Comparison of ENCODE assay signal across 22 mouse cellular contexts in the genomic region with DNA sequence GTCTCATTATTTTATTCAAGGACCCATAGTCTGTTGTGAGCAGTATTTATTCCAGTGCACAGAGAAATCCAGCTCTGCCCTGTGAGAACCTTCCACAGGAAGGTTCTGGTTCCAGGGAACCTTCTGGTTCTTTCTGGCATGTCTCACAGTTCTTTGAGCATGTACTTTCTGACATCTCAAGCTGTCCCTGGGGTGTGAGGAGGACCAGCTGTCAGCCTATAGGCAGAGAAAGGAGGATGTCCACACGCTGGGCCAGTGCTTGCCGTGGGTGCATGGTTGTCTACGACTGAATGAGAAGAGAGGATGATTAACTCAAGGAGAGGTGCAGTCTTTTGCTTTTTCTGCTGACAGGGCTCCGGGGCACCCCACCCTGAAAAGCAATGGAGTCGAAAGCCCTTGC. TPM values are rescaled to one million over a fixed set of nuclear protein-coding genes. Genes with fewer than 3 reads are reported as not detected.
"Had no signal": no experiment of that assay in that cellular context is flagged by ENCODE, and none has a peak within 500 bp of the region (broad histone marks: within the 10 kb centered on the region; RNA-seq: fewer than 3 reads in every experiment).

No protein-coding gene starts in this region.

- H3K9ac ChIP-seq: liver, embryonic 13.5 days had no signal

- DNase-seq: kidney, adult 11 months; kidney, adult 9 months; kidney, postnatal 14 days; layer of hippocampus, adult 9-11 months; liver, embryonic 13.5 days; lung, adult 2 months; lung, postnatal 14 days; lung, postnatal 4 days; midbrain, embryonic 14.5 days; right cerebral cortex, postnatal 4 days; spleen, adult 18-20 months; thymus, postnatal 25 days had no signal

- H3K27me3 ChIP-seq: liver, embryonic 13.5 days had no signal

- H3K36me3 ChIP-seq: liver, embryonic 13.5 days had no signal

- H3K4me1 ChIP-seq: liver, embryonic 13.5 days had no signal

- H3K4me2 ChIP-seq: liver, embryonic 13.5 days; midbrain, embryonic 11.5 days had no signal

- H3K9me3 ChIP-seq: liver, embryonic 13.5 days had no signal

- H3K4me3 ChIP-seq: layer of hippocampus, adult 2 months; liver, embryonic 13.5 days had no signal

- H3K27ac ChIP-seq: layer of hippocampus, adult 2 months; liver, embryonic 13.5 days had no signal

RNA-seq across cellular contexts. Expression of gene Gucy2d, which starts 13.6 kb away (rescaled TPM):
- polyA plus RNA-seq: kidney, embryonic 16.5 days; limb, embryonic 14.5 days; liver, adult 2 months; liver, embryonic 13.5 days; liver, embryonic 16.5 days; lung, embryonic 16.5 days; midbrain, embryonic 11.5 days; midbrain, embryonic 14.5 days; midbrain, postnatal 0 days; neural tube, embryonic 11.5 days; thymus, postnatal 0 days had no signal
